ENCODE assay signal across 8 mouse cellular contexts in genomic region chr1:82289116-82289989, GRCm38 (mm10). TPM values are rescaled to one million over a fixed set of nuclear protein-coding genes. Genes with fewer than 3 reads are reported as not detected.
DNase-seq lines count a peak whose midpoint lies in the region; ATAC-seq lines count a peak whose summit lies in the region.

No protein-coding gene starts in this region.

- no peaks in the 10 kb centered on the region for H3K9me3 ChIP-seq in heart, embryonic 10.5 days
- no peaks in the 10 kb centered on the region for H3K9me3 ChIP-seq in midbrain, embryonic 15.5 days

- H3K9ac ChIP-seq in midbrain, embryonic 15.5 days = peak overlapping the region; percentile 90

- peaks cover 15% of the 10 kb centered on the region; the same call in 1 of the 2 replicates for H3K27me3 ChIP-seq in heart, embryonic 10.5 days (ENCODE audit: insufficient read depth, poor library complexity, severe bottlenecking)
- no peaks in the 10 kb centered on the region for H3K27me3 ChIP-seq in midbrain, embryonic 15.5 days (replicated peaks)

- H3K27ac ChIP-seq in heart, embryonic 10.5 days = peak overlapping the region; percentile 97
- H3K27ac ChIP-seq in midbrain, embryonic 15.5 days = peak overlapping the region; percentile 98

- peaks cover 31% of the 10 kb centered on the region for H3K36me3 ChIP-seq in heart, embryonic 10.5 days
- H3K36me3 ChIP-seq in midbrain, embryonic 15.5 days (replicated peaks) = no peaks in the 10 kb centered on the region

- H3K4me3 ChIP-seq in heart, embryonic 10.5 days = peak overlapping the region; percentile 87
- peak overlapping the region; percentile 91 for H3K4me3 ChIP-seq in midbrain, embryonic 15.5 days

- peaks cover 51% of the 10 kb centered on the region for H3K4me1 ChIP-seq in heart, embryonic 10.5 days
- H3K4me1 ChIP-seq in midbrain, embryonic 15.5 days = peaks cover 72% of the 10 kb centered on the region

- peak; percentile 27 for DNase-seq in cerebellum, adult 11 months
- DNase-seq in thymus, postnatal 4 days = peak; percentile 9
- no peak for DNase-seq in thymus, postnatal 25 days
- DNase-seq in heart, embryonic 10.5 days (ENCODE audit: low spot score) = no peak
- DNase-seq in kidney, postnatal 4 days = peak; percentile 7 to 44
- no peak for DNase-seq in MN1 (ENCODE audit: low spot score)

- H3K4me2 ChIP-seq in midbrain, embryonic 15.5 days = peak overlapping the region; percentile 77

- ATAC-seq in cerebellum, adult (ENCODE audit: insufficient number of reproducible peaks, low FRiP score, low TSS enrichment) = no peak
- ATAC-seq in midbrain, embryonic 15.5 days (replicated peaks) = no peak

- WGBS in heart, embryonic 10.5 days = 63% methylated on average over 35 of the region's 35 CpGs
- 69% methylated on average over 35 of the region's 35 CpGs for WGBS in midbrain, embryonic 15.5 days

RNA-seq across cellular contexts. Expression of gene Irs1, which starts 1.9 kb away (rescaled TPM):
- 10.0 and 12.5 TPM in 2 replicates for polyA plus RNA-seq in heart, embryonic 10.5 days (2016; fragmentation: Nextera tagmentation; extraction: Ambion mirVana)
- 7.5 and 8.2 TPM in 2 replicates for polyA plus RNA-seq in midbrain, embryonic 15.5 days (2015; fragmentation: Nextera tagmentation; extraction: Ambion mirVana)

RNA-seq across cellular contexts. Expression of gene Rhbdd1, which starts 26.9 kb away (rescaled TPM):
- 11.0 and 12.4 TPM in 2 replicates for polyA plus RNA-seq in heart, embryonic 10.5 days (2016; fragmentation: Nextera tagmentation; extraction: Ambion mirVana)
- 3.2 and 4.2 TPM in 2 replicates for polyA plus RNA-seq in midbrain, embryonic 15.5 days (2015; fragmentation: Nextera tagmentation; extraction: Ambion mirVana)

RNA-seq across cellular contexts. Expression of gene Gm9747, which starts 56.4 kb away (rescaled TPM):
- polyA plus RNA-seq in heart, embryonic 10.5 days (2016; fragmentation: Nextera tagmentation; extraction: Ambion mirVana) = 28.0 and 32.2 TPM in 2 replicates
- polyA plus RNA-seq in midbrain, embryonic 15.5 days (2015; fragmentation: Nextera tagmentation; extraction: Ambion mirVana) = 22.1 and 26.4 TPM in 2 replicates

Comparison
In these comparisons a context has a peak if more than half of its experiments do, and no peak if none do; other contexts are left out.
1. DNase-seq: peak in cerebellum, adult 11 months (single experiment), thymus, postnatal 4 days (single experiment) and kidney, postnatal 4 days (2 of 2); none in thymus, postnatal 25 days (single experiment), heart, embryonic 10.5 days (single experiment) and MN1 (single experiment).